Mouse (Mus musculus) liver, embryonic 16.5 days (tissue): Measurements from ENCODE around the gene Cphx3. TPM values are rescaled to one million over a fixed set of nuclear protein-coding genes. Genes with fewer than 3 reads are reported as not detected.

ENCODE experiments used
- polyA plus RNA-seq: library from polyadenylated mRNA; unstranded; fragments of >200 nt; fragmentation: Nextera tagmentation; extraction: Ambion mirVana; gene quantifications from 2 replicates; pipeline ENCODE4 v1.2.1, GENCODE M21; 2015

Cphx3 gene
- polyA plus RNA-seq, 1 experiment from 2014 or later = 0.15 TPM

Other genes starting within 250 kb of the Cphx3 start
- gene Anxa11, start 240.1 kb upstream of the Cphx3 start, polyA plus RNA-seq = 11.4 and 13.3 TPM in 2 replicates
- not detected in 2 replicates for gene Plac9a, start 179.2 kb upstream of the Cphx3 start, polyA plus RNA-seq
- 1.5 and 1.8 TPM in 2 replicates for gene Tmem254a, start 154.6 kb upstream of the Cphx3 start, polyA plus RNA-seq
- gene Cphx1, start 144.0 kb upstream of the Cphx3 start, polyA plus RNA-seq = not detected in 2 replicates
- gene Duxbl1, start 103.7 kb upstream of the Cphx3 start, polyA plus RNA-seq = 0.04 TPM in 1 of 2 replicates, not detected in the other
- gene Gm9780, start 39.6 kb upstream of the Cphx3 start, polyA plus RNA-seq = 2.6 and 4.2 TPM in 2 replicates
- 8.7 and 9.3 TPM in 2 replicates for gene Tmem254c, start 14.9 kb upstream of the Cphx3 start, polyA plus RNA-seq
- gene Cphx2, start 781 bp upstream of the Cphx3 start, polyA plus RNA-seq = not detected in 2 replicates
- gene Duxbl2, start 36.1 kb downstream of the Cphx3 start, polyA plus RNA-seq = not detected in 2 replicates
- 4.2 and 4.3 TPM in 2 replicates for gene Plac9b, start 100.2 kb downstream of the Cphx3 start, polyA plus RNA-seq
- 22.5 and 24.5 TPM in 2 replicates for gene Tmem254b, start 124.7 kb downstream of the Cphx3 start, polyA plus RNA-seq
- gene Duxbl3, start 175.7 kb downstream of the Cphx3 start, polyA plus RNA-seq = not detected in 2 replicates